Mouse (Mus musculus) cerebellum, adult 2 months (tissue): ENCODE measurements at regions not wholly inside any gene's neighbourhood (a gene's known extent, or its start where the extent isn't known, plus 50 kb on each side); places are given as distances from the start of the nearest gene placed in this dataset.

Experiments
- DNase-seq, 2 experiments: peaks; one replicate each; pipeline ENCODE4 v3.0.0; 2021
- H3K27ac ChIP-seq: fragments of 200-500 bp; 2 replicates; pipeline ENCODE4 v1.5.1; 2012; ENCODE audit warnings: low read length, control low read depth, inconsistent platforms; ENCODE audit not compliant: insufficient read depth
- H3K27me3 ChIP-seq: fragments of 200-500 bp; 2 replicates; pipeline ENCODE4 v1.6.1; 2012; ENCODE audit warnings: inconsistent platforms, mild to moderate bottlenecking, low read length, moderate library complexity; ENCODE audit not compliant: control insufficient read depth, insufficient read depth
- H3K4me1 ChIP-seq: fragments of 200-500 bp; 2 replicates; pipeline ENCODE4 v1.6.1; 2011; ENCODE audit warnings: low read length; ENCODE audit not compliant: control insufficient read depth, insufficient read depth
- H3K4me3 ChIP-seq: fragments of 200-500 bp; replicated peaks from 2 replicates; pipeline ENCODE3; 2011; ENCODE audit warnings: mild to moderate bottlenecking, low read depth, low read length, control low read depth; ENCODE audit not compliant: insufficient read depth
- CTCF ChIP-seq: fragments of 200-500 bp; IDR thresholded peaks from 2 replicates; pipeline ENCODE4 v1.5.1; 2011; ENCODE audit warnings: low read depth, mild to moderate bottlenecking, control low read depth, low read length, moderate library complexity, borderline replicate concordance; ENCODE audit not compliant: insufficient read depth
- POLR2A ChIP-seq: fragments of 200-500 bp; IDR thresholded peaks from 2 replicates; pipeline ENCODE4 v1.6.1; 2011; ENCODE audit warnings: low read length, control low read depth, borderline replicate concordance; ENCODE audit not compliant: insufficient read depth
- WGBS: fragments of 180-500 bp; shearing (Covaris S2); methylation state at CpG from one replicate; pipeline ENCODE4 v1.1.7; 2018; 5-methylcytosine and 5-hydroxymethylcytosine counted together

GRCm38 (mm10) chr5:103335916-103336688, 88.9 kb upstream of the Ptpn13 start:
- TF ChIP-seq POLR2A (no peak), CTCF (no peak)
- no peaks in the 10 kb centered on the region for H3K27me3 ChIP-seq
- peaks cover 1% of the 10 kb centered on the region; the same call in 1 of the 2 replicates for H3K4me1 ChIP-seq
- WGBS, result 21% methylated on average over 12 of the region's 12 CpGs
- DNase-seq, result no peak
- H3K27ac ChIP-seq, result no peak overlapping the region
- H3K4me3 ChIP-seq, result peak overlapping the region; percentile 24

DNA sequence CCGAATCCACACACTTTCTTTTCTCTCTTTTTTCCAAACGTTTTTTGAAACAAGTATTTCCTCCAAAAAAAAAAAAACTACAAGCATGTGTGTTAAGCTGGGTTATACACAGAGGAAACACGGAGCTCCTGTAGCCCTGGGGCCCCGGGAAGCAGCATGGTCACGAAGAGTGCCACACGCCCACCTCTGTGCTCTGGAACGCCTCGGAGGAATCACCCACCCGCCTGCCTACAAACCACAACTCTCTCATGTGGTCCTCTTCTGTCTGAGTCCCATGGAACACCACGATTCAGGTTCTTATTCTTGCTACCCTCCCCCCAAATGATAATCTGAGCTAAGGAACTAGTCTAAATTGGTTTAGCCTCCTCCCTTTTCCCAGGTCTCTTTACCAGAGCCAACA, 98.6 kb upstream of the Ptpn13 start:
- no peak overlapping the region for H3K4me3 ChIP-seq
- WGBS, result 76% methylated on average over 10 of the region's 10 CpGs
- TF ChIP-seq POLR2A, result no peak
- no peak for TF ChIP-seq CTCF
- H3K27ac ChIP-seq, result no peak overlapping the region
- DNase-seq, result no peak
- no peaks in the 10 kb centered on the region for H3K4me1 ChIP-seq
- no peaks in the 10 kb centered on the region for H3K27me3 ChIP-seq

DNA sequence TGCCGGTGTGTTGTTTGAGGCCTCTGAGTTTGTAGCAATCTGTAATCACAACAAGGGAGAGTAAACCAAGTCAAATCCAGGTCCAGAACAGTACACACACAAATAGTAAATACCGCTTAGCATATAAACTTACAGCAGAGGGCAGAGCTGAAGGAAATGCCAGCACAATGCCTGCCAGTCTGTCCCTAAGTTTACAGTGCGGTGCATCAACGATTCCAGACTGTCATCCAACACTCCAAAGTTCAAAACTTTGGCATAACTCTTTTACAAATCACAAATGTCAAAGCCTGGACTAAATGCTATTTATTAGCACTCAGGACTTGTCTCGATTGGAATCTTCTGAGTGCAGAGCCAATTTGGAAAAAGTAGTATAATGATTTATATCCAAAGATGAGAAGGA, 104.7 kb upstream of the Ptpn13 start:
- H3K4me3 ChIP-seq, result no peak overlapping the region
- TF ChIP-seq POLR2A (no peak), CTCF (no peak)
- DNase-seq, result no peak
- WGBS, result 39% methylated on average over 5 of the region's 5 CpGs
- no peaks in the 10 kb centered on the region for H3K27me3 ChIP-seq
- H3K4me1 ChIP-seq, result no peaks in the 10 kb centered on the region
- no peak overlapping the region for H3K27ac ChIP-seq

- H3K4me3 ChIP-seq, result no peak overlapping the region
- no peaks in the 10 kb centered on the region for H3K4me1 ChIP-seq
- H3K27me3 ChIP-seq, result no peaks in the 10 kb centered on the region
- 20% methylated on average over 9 of the region's 9 CpGs for WGBS
- no peak overlapping the region for H3K27ac ChIP-seq
- no peak for DNase-seq
- TF ChIP-seq CTCF (no peak), POLR2A (no peak)
These were observed 98.8 kb upstream of the Mapk10 start for GRCm38 (mm10) chr5:103309806-103310525.

DNA sequence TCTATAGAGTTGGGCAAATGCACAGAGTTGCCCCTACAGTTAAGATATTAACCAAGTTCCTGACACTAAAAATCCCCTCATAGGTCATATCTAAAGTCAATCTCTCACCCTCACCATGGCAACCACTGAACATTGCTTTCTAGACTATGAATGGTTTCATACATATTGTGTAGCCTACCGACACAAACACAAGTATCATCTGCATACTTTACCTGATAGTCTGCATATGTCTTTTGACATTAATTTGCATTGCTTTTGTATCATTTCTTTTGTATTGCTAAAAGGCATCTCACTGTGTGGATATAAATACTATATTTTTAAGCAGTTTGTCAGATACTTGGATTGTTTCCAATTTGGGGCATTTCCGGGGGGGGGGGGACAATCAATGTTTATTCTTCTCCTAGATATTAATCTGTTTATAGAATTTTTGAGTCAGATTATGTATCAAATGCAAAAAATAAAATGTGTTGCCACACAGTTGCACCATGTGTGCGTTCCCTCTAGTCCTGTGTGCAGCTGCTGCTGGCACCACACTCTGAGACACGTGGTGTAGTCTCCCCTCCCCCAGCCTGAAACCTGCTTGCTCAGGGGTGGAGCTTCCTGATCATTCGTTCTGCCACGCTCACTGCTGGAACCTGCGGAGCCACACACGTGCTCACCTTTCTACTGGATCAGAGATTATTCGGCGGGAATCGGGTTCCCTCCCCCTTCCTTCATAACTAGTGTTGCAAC, 94.7 kb upstream of the Mapk10 start:
- Histone ChIP-seq H3K4me3 (no peak overlapping the region), H3K27me3 (no peaks in the 10 kb centered on the region; the same call in 1 of the 2 replicates), H3K27ac (no peak overlapping the region), H3K4me1 (no peaks in the 10 kb centered on the region)
- whole genome bisulfite sequencing, result 36% methylated on average over 11 of the region's 11 CpGs
- TF ChIP-seq CTCF, result no peak
- DNase-seq, result no peak

DNA sequence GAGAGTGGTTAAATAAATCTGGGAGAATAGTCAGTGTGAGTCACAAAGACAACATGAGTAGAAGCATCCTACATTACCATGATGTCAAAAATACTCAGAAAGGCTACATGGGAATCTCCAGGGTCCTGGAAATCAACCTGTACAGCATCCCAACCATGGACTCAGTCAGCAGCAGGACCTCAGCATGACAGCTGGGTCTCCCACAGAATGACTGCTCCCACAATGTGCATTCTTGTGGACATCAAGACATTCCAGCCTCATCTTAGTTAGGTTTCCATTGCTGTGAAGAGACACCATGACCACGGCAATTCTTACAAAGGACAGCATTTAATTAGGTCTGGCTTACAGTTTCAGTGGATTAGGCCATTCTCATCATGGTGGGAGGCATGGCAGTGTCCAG, 93.8 kb upstream of the Mapk10 start:
- Histone ChIP-seq H3K27me3 (no peaks in the 10 kb centered on the region; the same call in 1 of the 2 replicates), H3K27ac (no peak overlapping the region), H3K4me3 (no peak overlapping the region), H3K4me1 (no peaks in the 10 kb centered on the region)
- 97% methylated on average over 1 of the region's 1 CpGs for WGBS
- no peak for TF ChIP-seq CTCF
- TF ChIP-seq POLR2A, result no peak
- no peak for DNase-seq

DNA sequence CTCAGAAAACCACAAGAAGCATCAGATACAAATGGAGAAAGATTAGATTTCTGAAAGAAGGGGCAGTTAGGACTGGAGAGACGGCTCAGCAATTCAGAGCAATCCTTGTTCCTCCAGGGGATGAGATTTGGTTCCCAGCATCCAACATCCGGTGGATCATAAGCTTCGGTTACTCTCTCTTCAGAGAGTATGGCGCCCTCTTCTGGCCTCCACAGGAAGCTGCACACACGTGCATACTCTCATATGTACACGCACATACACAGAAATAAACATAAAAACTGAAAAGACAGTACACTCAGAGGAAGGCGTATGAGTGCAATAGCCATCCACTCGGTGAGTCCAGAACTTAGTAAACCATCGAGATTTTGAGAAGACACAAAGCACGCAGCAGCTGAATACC, 91.6 kb upstream of the Mapk10 start:
- Histone ChIP-seq H3K4me3 (no peak overlapping the region), H3K27ac (no peak overlapping the region), H3K27me3 (no peaks in the 10 kb centered on the region; the same call in 1 of the 2 replicates), H3K4me1 (no peaks in the 10 kb centered on the region)
- 93% methylated on average over 10 of the region's 10 CpGs for WGBS
- TF ChIP-seq CTCF (no peak), POLR2A (no peak)
- DNase-seq, result no peak
